Mouse (Mus musculus): ENCODE measurements at regions not wholly inside any gene's neighbourhood (a gene's known extent, or its start where the extent isn't known, plus 50 kb on each side); places are given as distances from the start of the nearest gene placed in this dataset.

GRCm38 (mm10) chr17:83159634-83160033 lies 55.5 kb upstream of the Pkdcc start:
- H3K36me3 ChIP-seq (replicated peaks) = no peaks in the 10 kb centered on the region
- H3K4me1 ChIP-seq = no peaks in the 10 kb centered on the region
- no peak for ATAC-seq (replicated peaks)
- no peaks in the 10 kb centered on the region for H3K9me3 ChIP-seq
- no peaks in the 10 kb centered on the region for H3K27me3 ChIP-seq (replicated peaks)
- 86% methylated on average over 4 of the region's 4 CpGs for WGBS
- no peak overlapping the region for H3K27ac ChIP-seq
- no peak overlapping the region for H3K4me3 ChIP-seq
- no peak overlapping the region for H3K4me2 ChIP-seq
- H3K9ac ChIP-seq = no peak overlapping the region

GRCm38 (mm10) chr17:83160296-83160695 lies 54.8 kb upstream of the Pkdcc start:
- no peak overlapping the region for H3K4me3 ChIP-seq
- no peaks in the 10 kb centered on the region for H3K9me3 ChIP-seq
- no peaks in the 10 kb centered on the region for H3K36me3 ChIP-seq (replicated peaks)
- WGBS = 35% methylated on average over 4 of the region's 4 CpGs
- H3K4me1 ChIP-seq = no peaks in the 10 kb centered on the region
- no peak for ATAC-seq (replicated peaks)
- no peak overlapping the region for H3K9ac ChIP-seq
- H3K4me2 ChIP-seq = no peak overlapping the region
- no peak overlapping the region for H3K27ac ChIP-seq
- no peaks in the 10 kb centered on the region for H3K27me3 ChIP-seq (replicated peaks)

GRCm38 (mm10) chr17:83161731-83162130 lies 53.4 kb upstream of the Pkdcc start:
- Histone ChIP-seq H3K36me3 (replicated peaks) (no peaks in the 10 kb centered on the region), H3K9me3 (no peaks in the 10 kb centered on the region), H3K27me3 (replicated peaks) (0 out of 2 replicates have a peak, but pooled peaks cover 6% of the 10 kb centered on the region), H3K4me1 (0 out of 2 replicates have a peak, but pooled peaks cover 6% of the 10 kb centered on the region), H3K4me3 (no peak overlapping the region), H3K27ac (no peak overlapping the region), H3K9ac (no peak overlapping the region), H3K4me2 (no peak overlapping the region)
- no peak for ATAC-seq (replicated peaks)
- WGBS = 88% methylated on average over 2 of the region's 2 CpGs

- no peak overlapping the region for H3K4me3 ChIP-seq
- no peak for ATAC-seq (replicated peaks)
- 56% methylated on average over 9 of the region's 9 CpGs for WGBS
- 0 out of 2 replicates have a peak, but pooled peaks cover 8% of the 10 kb centered on the region for H3K27me3 ChIP-seq (replicated peaks)
- no peak overlapping the region for H3K4me2 ChIP-seq
- no peaks in the 10 kb centered on the region for H3K9me3 ChIP-seq
- H3K4me1 ChIP-seq = 0 out of 2 replicates have a peak, but pooled peaks cover 7% of the 10 kb centered on the region
- no peak overlapping the region for H3K9ac ChIP-seq
- H3K27ac ChIP-seq = no peak overlapping the region
- H3K36me3 ChIP-seq (replicated peaks) = no peaks in the 10 kb centered on the region
Measured at GRCm38 (mm10) chr17:83163952-83164560, 51.0 kb upstream of the Pkdcc start.

GRCm38 (mm10) chr17:83164728-83165127 lies 50.4 kb upstream of the Pkdcc start:
- Histone ChIP-seq H3K36me3 (replicated peaks) (no peaks in the 10 kb centered on the region), H3K9ac (no peak overlapping the region), H3K27me3 (replicated peaks) (0 out of 2 replicates have a peak, but pooled peaks cover 8% of the 10 kb centered on the region), H3K4me2 (no peak overlapping the region), H3K27ac (no peak overlapping the region), H3K4me3 (no peak overlapping the region), H3K9me3 (no peaks in the 10 kb centered on the region), H3K4me1 (0 out of 2 replicates have a peak, but pooled peaks cover 7% of the 10 kb centered on the region)
- WGBS = 27% methylated on average over 4 of the region's 4 CpGs
- ATAC-seq (replicated peaks) = no peak

GRCm38 (mm10) chr17:83165140-83165539 lies 50.0 kb upstream of the Pkdcc start:
- Histone ChIP-seq H3K4me3 (no peak overlapping the region), H3K4me2 (no peak overlapping the region), H3K9ac (no peak overlapping the region), H3K27me3 (replicated peaks) (0 out of 2 replicates have a peak, but pooled peaks cover 8% of the 10 kb centered on the region), H3K9me3 (no peaks in the 10 kb centered on the region), H3K4me1 (0 out of 2 replicates have a peak, but pooled peaks cover 7% of the 10 kb centered on the region), H3K27ac (no peak overlapping the region), H3K36me3 (replicated peaks) (no peaks in the 10 kb centered on the region)
- ATAC-seq (replicated peaks) = no peak
- 73% methylated on average over 4 of the region's 4 CpGs for WGBS

Measured in midbrain, embryonic 15.5 days (tissue).